Mouse (Mus musculus): ENCODE data around the gene Gm10273. TPM values are rescaled to one million over a fixed set of nuclear protein-coding genes. Genes with fewer than 3 reads are reported as not detected.

Gene Gm10273
- polyA plus RNA-seq, 1 experiment: 4.5 TPM

DNA sequence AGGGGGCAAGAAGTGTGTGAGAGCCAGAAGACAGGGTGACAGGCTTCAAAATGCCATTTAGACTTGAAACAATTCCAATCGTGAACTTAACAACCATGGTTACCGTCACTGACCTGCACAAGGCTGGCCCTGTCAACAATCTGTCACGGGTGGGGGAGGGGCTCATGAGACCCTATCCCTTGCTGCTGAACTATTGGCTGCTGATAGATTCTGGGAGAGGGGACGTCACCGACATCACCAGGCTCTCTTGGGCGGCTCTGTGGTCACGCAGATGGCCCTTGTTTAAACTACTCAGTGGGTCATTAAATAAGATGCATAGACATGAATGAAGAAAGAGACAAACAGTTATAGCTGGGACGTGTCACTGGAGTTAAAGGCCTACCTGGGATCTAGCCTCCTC is 49.2 kb downstream of the Gm10273 start:
- Histone ChIP-seq H3K4me3 (ENCODE audit: insufficient read depth, poor library complexity, severe bottlenecking) (no peak overlapping the region), H3ac (ENCODE audit: control insufficient read depth, insufficient read length, low read depth) (no peak overlapping the region), H3K36me3 (ENCODE audit: control insufficient read depth, insufficient read depth) (peaks cover 4% of the 10 kb centered on the region), H3K27me3 (ENCODE audit: control insufficient read depth, insufficient read depth, insufficient read length) (no peaks in the 10 kb centered on the region), H3K79me2 (ENCODE audit: control insufficient read depth, insufficient read depth) (no peaks in the 10 kb centered on the region), H3K79me3 (ENCODE audit: low read depth) (no peaks in the 10 kb centered on the region)
- TF ChIP-seq USF1 (IDR thresholded peaks at IDR 0.05; ENCODE audit: low read depth): no peak
- TF ChIP-seq CTCF (IDR thresholded peaks at IDR 0.05; ENCODE audit: control insufficient read depth, insufficient read depth, insufficient read length): no peak
- no peak for TF ChIP-seq MAX (IDR thresholded peaks at IDR 0.05)
- TF ChIP-seq MYOD1 (IDR thresholded peaks at IDR 0.05; ENCODE audit: control insufficient read depth, insufficient read length, low read depth): no peak

Other genes starting within 250 kb of the Gm10273 start
- gene Sept10, start 173.8 kb upstream of the Gm10273 start, polyA plus RNA-seq (2012; fragmentation: generic; extraction: Trizol): 12.0 TPM
- 2.2 TPM for gene Sowahc, start 173.7 kb upstream of the Gm10273 start, polyA plus RNA-seq (2012; fragmentation: generic; extraction: Trizol)
- gene P4ha1, start 72.3 kb upstream of the Gm10273 start, polyA plus RNA-seq (2012; fragmentation: generic; extraction: Trizol): 26.4 TPM
- gene Pla2g12b, start 8.0 kb downstream of the Gm10273 start, polyA plus RNA-seq (2012; fragmentation: generic; extraction: Trizol): not detected
- gene Oit3, start 46.1 kb downstream of the Gm10273 start, polyA plus RNA-seq (2012; fragmentation: generic; extraction: Trizol): 0.27 TPM
- 0.25 TPM for gene Gm10322, start 220.4 kb downstream of the Gm10273 start, polyA plus RNA-seq (2012; fragmentation: generic; extraction: Trizol)
- gene Mcu, start 221.1 kb downstream of the Gm10273 start, polyA plus RNA-seq (2012; fragmentation: generic; extraction: Trizol): 23.3 TPM

Measured in C2C12 (cell line).